Mouse (Mus musculus) CD8-positive naive resting alpha-beta T cell, adult 2 months (primary cell): ENCODE measurements at regions not wholly inside any gene's neighbourhood (a gene's known extent, or its start where the extent isn't known, plus 50 kb on each side); places are given as distances from the start of the nearest gene placed in this dataset.

Source experiments
- DNase-seq, 2 experiments: peaks; one replicate each; pipeline ENCODE4 v3.0.0; 2022; ENCODE audit warnings: low read depth in 2 of 2, low spot score in 2 of 2

DNA sequence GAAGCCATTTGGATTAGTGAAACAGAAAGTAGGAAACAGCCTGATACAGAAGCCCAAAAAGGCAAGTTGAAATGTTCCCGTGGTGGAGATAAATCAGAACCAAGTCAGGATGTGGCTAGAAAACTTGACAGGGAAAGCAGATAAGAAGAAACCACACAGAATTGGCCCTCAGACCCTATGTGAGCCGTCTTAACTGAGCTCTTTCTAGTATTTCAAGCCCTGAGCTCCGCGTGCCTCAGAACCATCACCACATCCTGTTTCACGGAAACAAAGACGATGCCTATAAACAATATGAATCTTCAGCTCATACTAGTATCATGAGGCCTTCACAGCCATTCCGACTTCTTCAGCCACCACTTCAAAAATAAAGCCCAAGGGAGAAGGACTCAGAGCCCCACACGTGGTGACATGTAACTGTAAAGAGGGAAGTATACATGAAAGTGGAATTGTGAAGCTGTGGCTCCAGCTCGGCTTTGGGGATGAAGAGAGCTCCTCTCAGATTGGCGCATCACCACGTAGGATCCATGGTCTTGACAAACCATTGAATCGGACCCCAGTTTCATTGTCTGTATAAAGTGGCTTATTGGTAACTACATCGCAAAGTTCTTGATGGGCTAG is 104.2 kb upstream of the 2610301B20Rik start:
- DNase-seq, result peak; percentile 76 to 82

DNA sequence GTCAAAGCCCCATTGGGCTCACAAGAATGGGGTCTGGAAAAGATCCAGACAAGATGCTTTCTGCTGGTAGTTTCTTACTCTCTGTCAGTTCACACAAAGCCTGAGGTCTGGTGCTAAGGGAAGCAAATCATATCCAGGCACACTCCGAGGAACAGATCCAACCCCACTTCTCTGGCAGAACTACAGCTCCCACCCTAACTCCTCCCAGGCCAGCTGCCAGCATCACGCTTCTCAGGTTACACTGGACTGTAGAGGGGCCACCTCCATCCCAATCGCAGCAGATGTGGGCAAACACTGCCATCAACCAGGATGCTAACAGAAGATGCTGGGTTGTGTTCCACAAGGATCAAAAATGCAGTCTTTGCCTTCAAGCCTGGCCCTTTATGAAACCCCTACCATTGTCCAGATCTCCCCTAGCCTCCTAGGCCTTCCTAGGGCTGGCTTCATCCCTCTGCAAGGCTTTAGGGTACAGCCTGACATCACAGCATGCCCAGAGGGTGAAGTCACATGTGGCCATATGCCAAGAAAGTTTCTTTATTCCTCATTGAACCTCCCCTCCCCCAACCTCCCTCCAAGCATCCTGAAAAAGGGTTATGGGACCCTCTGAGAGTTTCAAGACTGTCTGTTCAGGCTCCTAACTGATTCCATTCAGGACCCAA is 99.6 kb upstream of the 2610301B20Rik start:
- no peak for DNase-seq

DNA sequence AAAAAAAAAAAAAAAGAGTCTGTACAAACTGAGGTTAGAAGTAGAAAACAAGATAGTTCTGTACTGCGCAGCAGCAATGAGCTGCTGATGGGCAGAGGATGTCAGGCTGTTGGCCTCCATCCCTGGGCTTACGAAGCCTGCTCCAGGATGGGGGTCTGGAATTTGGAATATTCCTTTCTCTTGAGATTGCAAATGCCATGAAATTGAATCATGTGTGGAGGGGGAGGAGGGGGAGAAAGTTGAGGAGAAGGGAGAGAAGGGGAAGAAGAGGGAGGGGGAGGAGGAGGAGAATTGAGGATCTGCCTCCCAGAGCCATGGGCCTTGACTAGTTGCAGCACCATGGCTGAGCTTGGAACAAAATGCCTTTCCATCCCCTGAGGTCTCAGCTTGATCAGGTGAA is 87.6 kb upstream of the 2610301B20Rik start:
- DNase-seq, result no peak

- DNase-seq, result no peak
Observed at GRCm38 (mm10) chr4:10788306-10788705, 86.0 kb upstream of the 2610301B20Rik start.

GRCm38 (mm10) chr4:10789141-10789540 is 85.2 kb upstream of the 2610301B20Rik start:
- DNase-seq, result no peak

DNA sequence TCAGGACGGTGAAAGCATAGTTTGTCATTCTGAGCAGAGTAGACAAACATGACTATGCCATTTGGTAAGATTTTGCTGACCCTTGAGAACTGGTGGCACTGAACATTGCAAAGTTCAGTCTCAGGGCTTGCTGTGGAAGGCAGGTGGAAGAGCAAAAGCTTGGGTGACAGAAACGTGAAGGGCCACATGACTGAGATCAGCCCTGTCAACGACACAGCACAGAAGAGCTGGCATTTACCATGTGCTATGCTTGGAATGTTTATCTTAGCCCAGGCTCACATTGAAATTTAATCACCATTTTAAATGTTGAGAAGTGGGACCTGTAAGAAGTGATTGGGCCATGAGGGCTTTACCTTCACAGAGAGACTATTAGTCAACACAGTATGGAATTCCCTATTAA is 81.7 kb upstream of the 2610301B20Rik start:
- no peak for DNase-seq

- DNase-seq, result no peak
Observed at GRCm38 (mm10) chr4:10794471-10794870, 79.8 kb upstream of the 2610301B20Rik start.

- no peak for DNase-seq
Observed at GRCm38 (mm10) chr4:10800780-10801553, 73.3 kb upstream of the 2610301B20Rik start.

DNA sequence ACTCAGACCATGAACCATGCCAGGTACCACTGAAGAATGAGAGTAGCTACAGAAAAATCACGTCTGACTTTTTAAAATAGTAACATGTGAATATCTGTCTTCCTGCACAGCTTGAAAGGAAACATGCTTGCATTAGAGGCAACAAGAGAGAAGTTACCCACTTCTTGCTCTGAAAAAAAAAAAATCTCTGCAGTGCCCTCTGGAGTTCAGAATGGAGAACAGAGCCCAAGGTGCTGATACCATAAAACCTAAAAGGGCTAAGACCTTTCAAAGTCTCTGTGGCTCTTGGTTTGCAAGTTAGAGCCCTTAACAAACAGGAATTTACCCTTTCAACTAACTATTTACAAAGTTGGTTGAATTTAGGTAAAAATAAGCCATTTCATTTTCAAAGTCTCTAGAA is 69.6 kb upstream of the 2610301B20Rik start:
- DNase-seq, result peak; percentile 34 to 49

GRCm38 (mm10) chr4:10807260-10807659 is 67.0 kb upstream of the 2610301B20Rik start:
- DNase-seq, result no peak

DNA sequence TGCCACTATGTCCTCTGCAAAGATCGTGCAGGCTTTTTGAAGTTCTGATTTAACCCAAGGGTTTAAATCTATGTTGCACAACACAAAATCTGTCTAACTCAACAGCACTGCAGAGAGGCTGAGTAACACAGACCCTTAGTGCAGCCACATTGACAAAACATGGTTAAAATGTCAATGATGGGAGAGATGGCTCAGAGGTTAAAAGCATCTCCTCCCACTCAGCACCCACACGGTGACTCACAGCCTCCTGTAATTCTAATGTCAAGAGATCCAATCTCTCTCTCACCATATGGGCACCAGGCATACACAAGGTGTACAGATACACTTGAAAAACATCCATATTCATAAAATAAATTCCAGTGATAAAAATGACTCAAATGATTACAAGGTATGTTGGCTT is 61.4 kb upstream of the 2610301B20Rik start:
- no peak for DNase-seq
